ENCODE assay signal across 1 mouse cellular context in the genomic region with DNA sequence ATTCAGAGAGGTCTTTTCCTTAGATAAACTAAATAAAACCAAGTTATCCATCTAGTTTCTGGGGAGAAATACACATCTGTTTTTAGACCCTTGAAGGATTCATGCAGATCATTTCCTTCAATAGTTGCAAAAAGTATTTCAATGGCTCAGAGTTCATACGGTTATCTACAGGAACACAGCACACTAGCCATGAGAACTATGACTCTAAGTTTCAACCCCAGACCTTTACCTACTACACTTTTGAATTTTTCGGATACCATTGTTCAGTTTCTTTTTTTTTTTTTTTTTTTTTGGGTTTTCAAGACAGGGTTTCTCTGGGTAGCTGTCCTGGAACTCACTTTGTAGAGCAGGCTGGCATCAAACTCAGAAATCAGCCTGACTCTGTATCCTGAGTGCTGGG.
TF ChIP-seq lines count a peak whose summit lies in the region.

No protein-coding gene starts in this region.

TF ChIP-seq in CH12.LX, 34 proteins besides CTCF, POLR2A, EP300 and RAD21 (continued from another document):
- TF ChIP-seq ETS1 (conservative IDR thresholded peaks at IDR 0.05; ENCODE audit: low read depth, low read length) (no peak), MEF2A (IDR thresholded peaks at IDR 0.05; ENCODE audit: borderline replicate concordance, low read depth, low read length) (no peak), NRF1 (IDR thresholded peaks at IDR 0.05; ENCODE audit: low read depth, low read length) (no peak), RCOR1 (conservative IDR thresholded peaks at IDR 0.05; ENCODE audit: low read depth, low read length) (0 out of 2 replicates have a peak, but pooled peaks have one; percentile 38), NELFE (IDR thresholded peaks at IDR 0.05; ENCODE audit: low read depth, low read length) (no peak), SMC3 (IDR thresholded peaks at IDR 0.05; ENCODE audit: low read depth, low read length) (no peak), ZNF384 (IDR thresholded peaks at IDR 0.05; ENCODE audit: low read depth, low read length) (peak; percentile 77), ZC3H11A (IDR thresholded peaks at IDR 0.05; ENCODE audit: low read depth, low read length) (no peak), MYC (IDR thresholded peaks at IDR 0.05; ENCODE audit: low read depth, low read length) (no peak), IRF4 (IDR thresholded peaks at IDR 0.05; ENCODE audit: low read depth, low read length) (no peak), GABPA (IDR thresholded peaks at IDR 0.05; ENCODE audit: insufficient replicate concordance, low read depth, low read length) (no peak), ZKSCAN1 (IDR thresholded peaks at IDR 0.05; ENCODE audit: borderline replicate concordance, low read depth, low read length) (no peak), USF2 (conservative IDR thresholded peaks at IDR 0.05; ENCODE audit: low read depth, low read length) (no peak), BHLHE40 (IDR thresholded peaks at IDR 0.05; ENCODE audit: low read depth, low read length) (no peak), SIN3A (IDR thresholded peaks at IDR 0.05; ENCODE audit: low read length) (0 out of 2 replicates have a peak, but pooled peaks have one; percentile 6), CHD1 (IDR thresholded peaks at IDR 0.05; ENCODE audit: low read depth, low read length) (no peak), JUND (conservative IDR thresholded peaks at IDR 0.05; ENCODE audit: low read depth, low read length) (no peak), MAX (IDR thresholded peaks at IDR 0.05; ENCODE audit: low read length) (no peak), MXI1 (IDR thresholded peaks at IDR 0.05; ENCODE audit: low read depth, low read length) (no peak)
